Mouse (Mus musculus): ENCODE measurements around the gene Emilin1. TPM values are rescaled to one million over a fixed set of nuclear protein-coding genes. Genes with fewer than 3 reads are reported as not detected.
A peak's percentile ranks its signal among the peaks of the same experiment; 100 is the strongest.

Emilin1 gene
- polyA plus RNA-seq, 2 experiments, result 18.4 to 21.3 TPM

DNA sequence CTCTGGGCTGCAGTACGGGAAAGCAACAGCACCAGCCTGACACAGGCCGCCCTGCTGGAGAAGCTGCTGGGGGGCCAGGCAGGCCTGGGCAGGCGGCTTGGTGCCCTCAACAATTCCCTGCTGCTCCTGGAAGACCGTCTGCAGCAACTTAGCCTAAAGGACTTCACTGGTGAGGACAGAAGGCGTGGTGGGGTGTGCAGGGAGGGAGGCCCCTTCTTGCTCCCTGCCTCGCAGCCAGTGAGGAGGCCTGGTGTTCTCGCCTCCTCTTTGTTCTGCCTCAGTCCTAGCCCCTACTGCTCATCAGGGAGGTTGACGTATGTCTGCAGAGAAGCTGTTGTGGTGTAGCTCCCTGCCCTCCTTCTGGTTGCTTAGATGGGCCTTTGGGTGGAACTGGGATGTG lies 5.5 kb downstream of the Emilin1 start:
- no peak overlapping the region for H3K9ac ChIP-seq (replicated peaks)
- peaks cover 21 to 45% of the 10 kb centered on the region in 2 experiments for H3K4me1 ChIP-seq (replicated peaks; ENCODE audit: control insufficient read depth in 2 of 2, insufficient read depth in 2 of 2, low read length in 1 of 2)
- WGBS (ENCODE audit: insufficient replicate concordance), result 75% methylated on average over 8 of the region's 8 CpGs
- H3K9me3 ChIP-seq (ENCODE audit: control insufficient read depth, low read length), result no peaks in the 10 kb centered on the region
- TF ChIP-seq EP300 (IDR thresholded peaks at IDR 0.05; ENCODE audit: low read depth) (no peak), CTCF (IDR thresholded peaks at IDR 0.05; ENCODE audit: low read depth) (no peak)
- no peaks in the 10 kb centered on the region for H3K27me3 ChIP-seq (ENCODE audit: control insufficient read depth, insufficient read depth, low read length)
- ATAC-seq (ENCODE audit: insufficient read depth) (no peak), DNase-seq (ENCODE audit: low read depth in 3 of 3, low spot score in 3 of 3) (no peak)
- no peak overlapping the region for H3K4me3 ChIP-seq (ENCODE audit: insufficient read depth in 1 of 2, low read depth in 2 of 2, low read length in 2 of 2)
- no peak overlapping the region for H3K27ac ChIP-seq
- no peaks in the 10 kb centered on the region for H3K36me3 ChIP-seq (replicated peaks; ENCODE audit: control insufficient read depth, insufficient read depth, low read depth)
- no peak overlapping the region for H3K4me2 ChIP-seq (ENCODE audit: low read depth)

DNA sequence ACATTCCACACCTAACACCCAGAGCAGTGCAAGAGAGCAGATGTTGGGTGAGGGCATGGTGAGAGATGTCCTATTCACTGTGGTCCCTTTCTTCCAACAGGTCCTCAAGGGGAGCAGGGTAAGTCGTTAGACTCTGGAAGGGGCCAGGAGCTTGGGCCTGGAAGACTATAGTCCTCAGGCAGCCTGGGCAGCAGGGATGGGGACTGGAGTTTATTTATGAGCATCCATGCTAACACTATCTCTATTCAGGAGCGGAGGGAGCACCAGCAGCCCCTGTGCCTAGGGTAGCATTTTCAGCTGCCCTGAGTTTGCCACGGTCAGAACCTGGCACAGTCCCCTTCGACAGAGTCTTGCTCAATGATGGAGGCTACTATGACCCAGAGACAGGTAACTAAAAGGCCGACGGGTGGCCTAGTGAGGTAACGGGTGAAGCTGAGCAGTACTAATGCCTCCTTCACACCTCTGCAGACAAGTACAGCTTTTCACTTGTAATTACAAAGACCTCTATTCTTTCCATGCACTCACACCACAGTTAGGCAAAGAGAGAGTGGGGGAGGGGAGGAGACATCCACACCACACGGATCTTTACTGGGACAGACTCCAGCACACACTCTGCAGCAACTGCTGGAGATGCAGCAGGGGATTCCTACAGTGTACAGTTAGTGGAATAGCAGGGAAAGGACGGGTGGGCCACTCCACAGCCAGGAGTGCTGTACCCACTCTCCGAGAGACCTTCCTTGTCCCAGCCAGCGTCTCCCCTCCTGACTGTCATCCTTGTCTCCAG lies 6.8 kb downstream of the Emilin1 start:
- H3K9me3 ChIP-seq (ENCODE audit: control insufficient read depth, low read length), result no peaks in the 10 kb centered on the region
- no peak overlapping the region for H3K27ac ChIP-seq
- H3K36me3 ChIP-seq (replicated peaks; ENCODE audit: control insufficient read depth, insufficient read depth, low read depth), result no peaks in the 10 kb centered on the region
- DNase-seq (ENCODE audit: low read depth in 3 of 3, low spot score in 3 of 3) (no peak), ATAC-seq (ENCODE audit: insufficient read depth) (no peak)
- no peak overlapping the region for H3K9ac ChIP-seq (replicated peaks)
- H3K4me3 ChIP-seq (ENCODE audit: insufficient read depth in 1 of 2, low read depth in 2 of 2, low read length in 2 of 2), result no peak overlapping the region
- H3K4me2 ChIP-seq (ENCODE audit: low read depth), result no peak overlapping the region
- TF ChIP-seq EP300 (IDR thresholded peaks at IDR 0.05; ENCODE audit: low read depth), result no peak
- WGBS (ENCODE audit: insufficient replicate concordance), result 73% methylated on average over 11 of the region's 11 CpGs
- no peaks in the 10 kb centered on the region for H3K27me3 ChIP-seq (ENCODE audit: control insufficient read depth, insufficient read depth, low read length)
- peaks cover 16 to 37% of the 10 kb centered on the region in 2 experiments for H3K4me1 ChIP-seq (replicated peaks; ENCODE audit: control insufficient read depth in 2 of 2, insufficient read depth in 2 of 2, low read length in 1 of 2)

DNA sequence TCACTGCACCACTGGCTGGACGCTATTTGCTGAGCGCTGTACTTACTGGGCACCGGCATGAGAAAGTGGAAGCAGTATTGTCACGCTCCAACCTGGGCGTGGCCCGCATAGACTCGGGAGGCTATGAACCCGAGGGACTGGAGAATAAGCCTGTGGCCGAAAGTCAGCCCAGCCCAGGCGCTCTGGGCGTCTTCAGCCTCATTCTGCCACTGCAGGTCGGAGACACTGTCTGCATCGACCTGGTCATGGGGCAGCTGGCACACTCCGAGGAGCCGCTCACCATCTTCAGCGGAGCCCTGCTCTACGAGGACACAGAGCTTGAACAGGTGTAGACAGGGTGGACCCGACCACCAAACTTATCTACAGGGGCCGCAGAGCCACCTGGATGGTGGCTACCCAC lies 7.4 kb downstream of the Emilin1 start:
- peaks cover 16 to 32% of the 10 kb centered on the region in 2 experiments for H3K4me1 ChIP-seq (replicated peaks; ENCODE audit: control insufficient read depth in 2 of 2, insufficient read depth in 2 of 2, low read length in 1 of 2)
- peak overlapping the region; percentile 90 for H3K4me2 ChIP-seq (ENCODE audit: low read depth)
- no peaks in the 10 kb centered on the region for H3K9me3 ChIP-seq (ENCODE audit: control insufficient read depth, low read length)
- H3K27me3 ChIP-seq (ENCODE audit: control insufficient read depth, insufficient read depth, low read length), result no peaks in the 10 kb centered on the region
- H3K27ac ChIP-seq, result no peak overlapping the region
- DNase-seq (ENCODE audit: low read depth in 3 of 3, low spot score in 3 of 3) (no peak), ATAC-seq (ENCODE audit: insufficient read depth) (no peak)
- H3K4me3 ChIP-seq (ENCODE audit: insufficient read depth in 1 of 2, low read depth in 2 of 2, low read length in 2 of 2), result no peak overlapping the region; a peak in 1 of 4 replicates
- H3K9ac ChIP-seq (replicated peaks), result no peak overlapping the region
- 55% methylated on average over 19 of the region's 19 CpGs for WGBS (ENCODE audit: insufficient replicate concordance)
- H3K36me3 ChIP-seq (replicated peaks; ENCODE audit: control insufficient read depth, insufficient read depth, low read depth), result no peaks in the 10 kb centered on the region
- TF ChIP-seq CTCF (IDR thresholded peaks at IDR 0.05; ENCODE audit: low read depth) (no peak), EP300 (IDR thresholded peaks at IDR 0.05; ENCODE audit: low read depth) (no peak)

DNA sequence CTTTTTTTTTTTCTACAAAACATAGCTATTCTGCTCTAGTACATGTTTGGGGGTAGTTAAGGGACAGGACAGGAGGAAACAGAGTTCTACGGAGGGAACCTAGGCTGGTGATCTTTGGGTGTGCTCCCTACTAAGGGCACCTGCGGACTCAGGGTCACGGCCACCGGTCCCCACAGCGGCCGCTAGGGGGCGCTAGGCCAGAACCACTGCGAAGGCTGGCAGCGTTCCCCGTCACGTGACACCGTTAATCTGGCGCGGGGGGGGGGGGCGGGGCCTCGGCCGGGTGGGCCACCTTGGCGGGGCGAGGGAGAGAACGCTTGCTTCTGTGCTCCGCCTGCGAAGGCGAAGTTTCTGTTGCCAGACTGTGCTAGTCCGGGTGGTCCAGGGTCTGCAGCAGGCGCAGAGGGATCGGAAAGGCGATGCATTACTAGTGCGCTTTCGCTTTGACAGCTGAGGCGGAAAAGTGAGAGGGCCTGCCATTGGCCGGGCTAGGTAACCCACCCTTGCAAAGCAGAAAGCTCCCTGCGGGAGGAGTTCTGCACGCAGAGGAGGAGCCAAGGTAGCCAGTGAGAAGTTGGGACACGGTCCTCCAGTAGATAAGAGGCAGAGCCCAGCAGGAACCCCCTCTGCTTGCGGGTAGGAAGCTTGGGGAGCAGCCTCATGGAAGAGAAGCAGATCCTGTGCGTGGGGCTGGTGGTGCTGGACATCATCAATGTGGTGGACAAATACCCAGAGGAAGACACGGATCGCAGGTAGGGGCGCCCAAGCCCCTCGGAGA lies 8.2 kb downstream of the Emilin1 start, which contains the start of gene Khk:
TSS of gene Khk (plus strand) at position 176 of the 778 bp plus-strand sequence.
- no peaks in the 10 kb centered on the region for H3K36me3 ChIP-seq (replicated peaks; ENCODE audit: control insufficient read depth, insufficient read depth, low read depth)
- under 1% methylated on average over 35 of the region's 40 CpGs for WGBS (ENCODE audit: insufficient replicate concordance)
- peak within 1 kb of the TSS; percentile 90 for H3K4me2 ChIP-seq (ENCODE audit: low read depth)
- peaks cover 16 to 25% of the 10 kb centered on the region in 2 experiments for H3K4me1 ChIP-seq (replicated peaks; ENCODE audit: control insufficient read depth in 2 of 2, insufficient read depth in 2 of 2, low read length in 1 of 2)
- ATAC-seq (ENCODE audit: insufficient read depth), result peak; percentile 93
- H3K9ac ChIP-seq (replicated peaks), result peak within 1 kb of the TSS; percentile 75
- peak; percentile 96 for TF ChIP-seq CTCF (IDR thresholded peaks at IDR 0.05; ENCODE audit: low read depth)
- no peak for TF ChIP-seq EP300 (IDR thresholded peaks at IDR 0.05; ENCODE audit: low read depth)
- H3K27ac ChIP-seq, result peak within 1 kb of the TSS; percentile 41
- DNase-seq (ENCODE audit: low read depth in 3 of 3, low spot score in 3 of 3), result peak; percentile 81 to 87 (median 85)
- no peaks in the 10 kb centered on the region for H3K27me3 ChIP-seq (ENCODE audit: control insufficient read depth, insufficient read depth, low read length)
- no peaks in the 10 kb centered on the region for H3K9me3 ChIP-seq (ENCODE audit: control insufficient read depth, low read length)
- H3K4me3 ChIP-seq (ENCODE audit: insufficient read depth in 1 of 2, low read depth in 2 of 2, low read length in 2 of 2), result peak within 1 kb of the TSS; percentile 60 to 90

GRCm38 (mm10) chr5:30922581-30923041 lies 9.4 kb downstream of the Emilin1 start:
- H3K4me2 ChIP-seq (ENCODE audit: low read depth), result peak overlapping the region; percentile 90
- H3K27me3 ChIP-seq (ENCODE audit: control insufficient read depth, insufficient read depth, low read length), result no peaks in the 10 kb centered on the region
- H3K36me3 ChIP-seq (replicated peaks; ENCODE audit: control insufficient read depth, insufficient read depth, low read depth), result no peaks in the 10 kb centered on the region
- TF ChIP-seq EP300 (IDR thresholded peaks at IDR 0.05; ENCODE audit: low read depth) (no peak), CTCF (IDR thresholded peaks at IDR 0.05; ENCODE audit: low read depth) (no peak)
- H3K9me3 ChIP-seq (ENCODE audit: control insufficient read depth, low read length), result no peaks in the 10 kb centered on the region
- 42% methylated on average over 10 of the region's 10 CpGs for WGBS (ENCODE audit: insufficient replicate concordance)
- H3K4me3 ChIP-seq (ENCODE audit: insufficient read depth in 1 of 2, low read depth in 2 of 2, low read length in 2 of 2), result peak overlapping the region; percentile 60 to 90; a peak in 3 of 4 replicates
- no peak for DNase-seq (ENCODE audit: low read depth in 3 of 3, low spot score in 3 of 3)
- ATAC-seq (ENCODE audit: insufficient read depth), result no peak
- peak overlapping the region; percentile 75 for H3K9ac ChIP-seq (replicated peaks)
- peaks cover 16 to 25% of the 10 kb centered on the region in 2 experiments for H3K4me1 ChIP-seq (replicated peaks; ENCODE audit: control insufficient read depth in 2 of 2, insufficient read depth in 2 of 2, low read length in 1 of 2)
- no peak overlapping the region; the same call in 1 of the 2 replicates for H3K27ac ChIP-seq

All from liver, embryonic 14.5 days (tissue).